Mouse (Mus musculus): Measurements from ENCODE around the gene Snrpa1.
"Not testable (repeated sequence)": the region's sequence is repeated elsewhere in the genome, so short reads cannot be mapped to it uniquely, and the experiment has no call there.

Snrpa1 gene

GRCm38 (mm10) chr7:66058703-66059102 lies at the start of gene Snrpa1:
Gene Snrpa1 (plus strand): TSS chr7:66059003.
- DNase-seq (ENCODE audit: low read depth, low spot score) = no peak

DNA sequence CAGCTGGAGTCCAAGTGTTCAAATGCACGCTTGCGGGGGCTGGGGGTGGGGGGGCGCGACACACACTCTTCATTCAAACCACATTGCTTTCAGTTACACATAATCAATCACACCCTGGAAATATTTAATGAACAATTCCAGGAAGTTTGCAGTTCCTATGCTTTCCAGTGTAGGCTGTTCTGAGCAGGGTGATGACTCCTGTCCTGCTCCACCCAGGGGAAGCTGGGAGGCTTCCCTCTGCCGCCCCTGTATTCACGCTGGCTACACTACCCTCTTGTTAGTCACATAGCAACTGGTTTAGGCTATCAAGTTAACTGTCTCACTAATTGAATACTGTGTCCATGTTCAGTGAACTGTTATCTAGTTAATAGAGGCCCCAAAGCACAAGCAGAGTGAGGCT lies 48.3 kb upstream of the Snrpa1 start:
- DNase-seq (ENCODE audit: low read depth, low spot score) = no peak

GRCm38 (mm10) chr7:66027747-66028146 lies 31.1 kb upstream of the Snrpa1 start:
- DNase-seq (ENCODE audit: low read depth, low spot score) = no peak

GRCm38 (mm10) chr7:66028766-66029512 lies 29.9 kb upstream of the Snrpa1 start:
- DNase-seq (ENCODE audit: low read depth, low spot score) = no peak

GRCm38 (mm10) chr7:66036809-66037208 lies 22.0 kb upstream of the Snrpa1 start:
- DNase-seq (ENCODE audit: low read depth, low spot score) = no peak

DNA sequence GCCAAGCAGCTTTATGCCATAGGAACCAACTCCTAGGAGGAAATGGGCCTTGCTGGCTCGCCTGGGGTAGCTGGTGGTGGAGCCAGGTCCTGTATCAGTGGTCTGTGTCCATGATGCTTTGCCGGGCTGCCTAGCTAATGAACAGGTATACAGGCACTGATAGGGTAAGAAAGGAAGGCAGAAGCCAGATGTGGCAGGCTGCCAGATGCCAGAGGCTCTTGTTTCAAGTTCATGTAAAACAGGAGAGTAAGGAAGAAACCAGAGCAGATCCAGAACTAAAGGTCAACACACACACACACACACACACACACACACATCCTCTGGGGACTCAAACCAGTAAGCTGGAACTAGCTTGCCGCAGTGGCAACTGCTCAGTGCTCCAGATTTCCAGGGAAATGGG lies 20.5 kb upstream of the Snrpa1 start:
- DNase-seq (ENCODE audit: low read depth, low spot score) = no peak

- DNase-seq (ENCODE audit: low read depth, low spot score) = no peak
These were observed 20.1 kb upstream of the Snrpa1 start for GRCm38 (mm10) chr7:66038730-66039129.

GRCm38 (mm10) chr7:66040026-66040814 lies 18.6 kb upstream of the Snrpa1 start:
- no peak for DNase-seq (ENCODE audit: low read depth, low spot score)

- DNase-seq (ENCODE audit: low read depth, low spot score) = no peak
These were observed 15.0 kb upstream of the Snrpa1 start, which contains the start of gene Gm45213 for GRCm38 (mm10) chr7:66043552-66044459. Gene Gm45213 (plus strand): TSS chr7:66043602.

GRCm38 (mm10) chr7:66044617-66045016 lies 14.2 kb upstream of the Snrpa1 start:
- DNase-seq (ENCODE audit: low read depth, low spot score) = no peak

GRCm38 (mm10) chr7:66046921-66047918 lies 11.6 kb upstream of the Snrpa1 start:
- DNase-seq (ENCODE audit: low read depth, low spot score) = no peak

DNA sequence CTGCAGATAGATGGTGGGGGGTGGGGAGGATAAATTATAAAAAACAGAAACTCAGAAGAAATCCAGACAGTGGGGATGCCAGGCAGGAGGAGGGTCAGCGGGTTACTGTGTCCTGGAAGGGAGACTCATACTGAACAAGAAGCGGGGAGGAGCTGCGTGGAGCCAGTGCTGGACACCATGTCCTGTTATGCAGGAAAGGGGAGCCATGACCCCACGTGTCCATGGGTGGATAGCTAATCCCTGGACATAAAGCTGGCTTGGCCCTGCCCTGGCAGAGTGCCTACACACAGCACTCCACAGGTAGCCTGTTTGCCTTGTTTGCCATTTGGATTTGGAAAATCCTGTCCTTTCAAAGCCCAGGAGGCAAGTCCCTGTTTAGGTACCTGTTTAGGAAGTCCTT lies 10.8 kb upstream of the Snrpa1 start:
- no peak for DNase-seq (ENCODE audit: low read depth, low spot score)

DNA sequence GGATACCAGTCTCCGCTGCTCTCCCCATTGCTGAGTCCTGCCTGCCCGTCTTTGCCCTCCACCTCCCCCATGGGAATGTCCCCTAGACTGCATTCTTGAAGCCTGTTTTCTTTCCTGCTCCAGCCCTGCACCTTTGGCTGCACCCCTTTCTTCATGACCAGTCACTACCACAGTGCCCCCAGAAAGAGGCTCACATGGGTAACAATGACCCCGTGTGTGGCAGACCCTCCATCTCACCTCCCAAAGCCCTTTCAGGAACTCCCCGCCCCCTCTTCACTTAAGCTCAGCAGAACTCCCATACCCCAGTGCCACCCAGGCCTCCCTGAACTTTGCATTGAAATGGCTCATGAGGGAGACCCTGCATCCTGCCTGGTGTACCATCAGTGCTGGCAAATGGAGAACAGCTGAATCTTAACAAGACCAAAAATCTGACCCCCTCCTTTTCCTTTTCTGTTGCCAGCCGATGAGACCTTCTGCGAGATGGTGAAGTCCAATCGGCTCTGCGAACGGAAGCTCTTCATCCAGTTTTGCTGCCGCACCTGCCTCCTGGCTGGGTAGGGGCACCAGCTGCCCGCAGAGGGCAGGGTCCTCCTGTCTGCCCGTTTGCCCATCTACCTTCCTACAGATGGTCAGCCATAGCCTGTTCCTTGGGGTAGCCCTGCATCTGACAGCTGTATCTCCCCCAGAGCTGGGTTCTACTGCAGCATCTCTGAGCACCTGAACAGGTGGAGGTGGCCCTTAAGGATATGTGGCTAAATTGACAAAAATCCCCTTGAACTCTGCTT lies 10.2 kb upstream of the Snrpa1 start:
- DNase-seq (ENCODE audit: low read depth, low spot score) = no peak

DNA sequence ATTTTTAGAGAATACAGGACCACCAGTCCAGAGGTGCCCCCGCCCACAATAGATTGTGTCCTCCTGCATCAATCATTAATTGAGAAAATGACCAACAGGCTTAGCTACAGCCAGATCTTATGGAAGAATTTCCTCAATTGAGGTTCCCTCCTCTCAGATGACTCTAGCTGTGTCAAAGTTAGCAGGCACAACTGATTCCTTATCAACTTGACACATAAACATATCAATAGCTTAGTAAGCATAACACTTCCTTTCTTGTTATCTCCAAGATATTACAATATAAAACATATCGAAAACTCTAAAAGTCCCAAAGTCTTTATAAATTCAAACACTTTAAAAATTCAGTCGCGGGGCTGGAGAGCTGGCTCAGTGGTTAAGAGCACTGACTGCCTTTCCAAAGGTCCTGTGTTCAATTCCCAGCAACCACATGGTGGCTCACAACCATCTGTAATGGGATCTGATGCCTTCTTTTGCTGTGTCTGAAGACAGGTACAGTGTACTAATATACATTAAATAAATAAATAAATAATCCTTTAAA lies 4.8 kb upstream of the Snrpa1 start:
- DNase-seq (ENCODE audit: low read depth, low spot score) = no peak

- not testable (repeated sequence) for DNase-seq (ENCODE audit: low read depth, low spot score)
These were observed 3.4 kb upstream of the Snrpa1 start for GRCm38 (mm10) chr7:66055356-66055755.

- DNase-seq (ENCODE audit: low read depth, low spot score) = peak; percentile 61
These were observed 1.5 kb downstream of the Snrpa1 start for GRCm38 (mm10) chr7:66060066-66060956.

- DNase-seq (ENCODE audit: low read depth, low spot score) = no peak
These were observed 2.3 kb downstream of the Snrpa1 start for GRCm38 (mm10) chr7:66061057-66061456.

GRCm38 (mm10) chr7:66076411-66076810 lies 17.6 kb downstream of the Snrpa1 start:
- DNase-seq (ENCODE audit: low read depth, low spot score) = no peak

All from c-Kit-negative CD71-positive TER-119-positive erythroid progenitor cells, embryonic 14.5 days (primary cell).